Mouse (Mus musculus): Measurements from ENCODE around the gene Minpp1. TPM values are rescaled to one million over a fixed set of nuclear protein-coding genes. Genes with fewer than 3 reads are reported as not detected.

The Minpp1 gene
- polyA plus RNA-seq, 1 experiment = 27.8 TPM

Other genes starting within 250 kb of the Minpp1 start
- 18.3 and 24.7 TPM in 2 replicates for gene Sgms1, start 96.1 kb upstream of the Minpp1 start, polyA plus RNA-seq (2012; rRNA removed)
- gene Rpl9-ps6, start 19.2 kb upstream of the Minpp1 start, polyA plus RNA-seq (2012; rRNA removed) = 9.8 and 11.0 TPM in 2 replicates
- 13.7 and 30.0 TPM in 2 replicates for gene Papss2, start 110.0 kb downstream of the Minpp1 start, polyA plus RNA-seq (2012; rRNA removed)